Mouse (Mus musculus) ZHBTc4 (cell line): ENCODE measurements around the gene Olfr224.
A peak's percentile ranks its signal among the peaks of the same experiment; 100 is the strongest.
"Not testable (repeated sequence)": the region's sequence is repeated elsewhere in the genome, so short reads cannot be mapped to it uniquely, and the experiment has no call there.

ENCODE experiments used
- DNase-seq: peaks from one replicate; pipeline ENCODE4 v3.0.0-alpha.2; 2011; ENCODE audit warnings: low read depth, low spot score

Olfr224 gene

GRCm38 (mm10) chr11:58570405-58570804, at the start of gene Olfr224:
Gene Olfr224, minus strand, starts transcription at chr11:58570553.
- no peak for DNase-seq

DNA sequence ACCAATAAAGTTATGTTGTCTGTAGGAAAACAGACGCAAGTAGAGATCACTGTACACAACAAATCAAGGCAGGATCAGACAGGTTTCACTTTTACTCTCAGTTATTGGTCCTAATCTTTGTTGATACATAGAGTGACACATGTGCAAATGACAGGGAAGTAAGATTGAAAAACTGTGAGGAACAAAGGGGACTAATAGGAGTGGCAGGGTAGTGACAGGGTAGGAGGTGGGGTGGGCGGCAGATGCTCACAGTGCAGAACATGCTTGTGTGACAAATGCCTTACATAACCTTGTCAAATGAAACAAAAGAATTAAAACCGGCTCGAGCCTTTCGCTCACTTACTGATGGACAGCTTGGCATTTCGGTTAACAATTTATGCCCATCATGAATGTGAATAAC, 48.4 kb upstream of the Olfr224 start:
- DNase-seq: no peak

GRCm38 (mm10) chr11:58618369-58618768, 48.0 kb upstream of the Olfr224 start:
- DNase-seq: no peak

- DNase-seq: no peak
Observed at GRCm38 (mm10) chr11:58615975-58616374, 45.6 kb upstream of the Olfr224 start, which contains the start of gene 2210407C18Rik. Gene 2210407C18Rik, minus strand, starts transcription at chr11:58616075.

- DNase-seq: no peak
Observed at GRCm38 (mm10) chr11:58614526-58614925, 44.2 kb upstream of the Olfr224 start.

DNA sequence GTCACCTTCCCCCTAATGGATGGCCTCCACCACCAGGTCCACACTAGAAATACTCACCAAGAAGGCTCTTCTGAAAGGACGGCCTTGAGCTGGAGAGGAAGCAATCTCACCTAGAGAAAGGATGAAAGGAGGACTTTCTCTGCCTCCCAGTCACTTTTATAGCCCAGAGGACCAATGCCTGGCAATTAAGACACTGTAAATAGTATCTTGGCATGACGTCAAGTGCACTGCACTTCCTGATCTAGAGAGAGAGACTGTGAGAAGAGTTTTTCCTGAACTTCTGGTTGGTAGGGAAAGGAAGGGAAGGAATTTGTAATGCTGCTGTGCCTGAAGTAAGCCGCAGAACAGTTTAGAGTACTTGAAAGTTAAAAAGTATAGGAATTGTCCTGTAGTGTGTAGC, 43.0 kb upstream of the Olfr224 start:
- DNase-seq: no peak

DNA sequence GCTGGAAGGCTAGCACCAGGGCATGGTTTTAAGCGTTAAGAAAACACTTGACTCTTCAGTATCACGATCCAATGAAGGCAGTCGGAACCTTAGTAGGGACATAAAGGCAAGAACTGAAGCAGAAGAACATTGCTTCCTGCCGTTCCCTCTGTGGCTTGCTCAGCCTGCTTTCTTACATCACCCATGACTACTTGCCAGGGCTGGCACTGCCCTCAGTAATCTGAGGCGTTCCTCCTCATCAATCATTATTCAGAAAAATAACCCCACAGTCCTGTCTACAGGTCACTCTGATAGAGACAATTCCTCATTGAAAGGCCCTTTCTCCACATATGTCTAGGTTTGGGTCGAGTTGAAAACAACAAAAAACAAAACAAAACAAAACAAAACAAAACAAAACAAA, 36.7 kb upstream of the Olfr224 start:
- DNase-seq: no peak

GRCm38 (mm10) chr11:58606177-58606919, 36.0 kb upstream of the Olfr224 start:
- DNase-seq: no peak

DNA sequence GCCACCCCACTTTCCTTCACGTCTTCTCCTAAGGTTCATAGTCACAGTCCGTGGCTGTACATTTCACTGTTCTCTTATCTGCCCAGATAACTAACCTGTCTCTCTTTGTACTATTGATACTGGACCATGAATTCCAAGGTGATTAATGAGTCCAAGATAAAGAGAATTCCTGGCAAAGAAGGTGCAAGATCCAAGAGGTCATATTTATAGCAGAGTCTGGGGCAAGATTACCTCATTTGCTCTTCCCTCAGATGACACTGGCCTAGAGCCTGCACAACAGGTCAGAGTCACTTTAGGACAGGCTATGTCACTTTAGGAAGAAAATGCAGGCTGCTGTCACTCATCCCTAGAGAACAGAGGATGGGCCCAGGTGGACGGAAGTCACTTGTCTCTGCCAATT, 34.9 kb upstream of the Olfr224 start:
- DNase-seq: no peak

- no peak for DNase-seq
Observed at GRCm38 (mm10) chr11:58604688-58605087, 34.3 kb upstream of the Olfr224 start.

DNA sequence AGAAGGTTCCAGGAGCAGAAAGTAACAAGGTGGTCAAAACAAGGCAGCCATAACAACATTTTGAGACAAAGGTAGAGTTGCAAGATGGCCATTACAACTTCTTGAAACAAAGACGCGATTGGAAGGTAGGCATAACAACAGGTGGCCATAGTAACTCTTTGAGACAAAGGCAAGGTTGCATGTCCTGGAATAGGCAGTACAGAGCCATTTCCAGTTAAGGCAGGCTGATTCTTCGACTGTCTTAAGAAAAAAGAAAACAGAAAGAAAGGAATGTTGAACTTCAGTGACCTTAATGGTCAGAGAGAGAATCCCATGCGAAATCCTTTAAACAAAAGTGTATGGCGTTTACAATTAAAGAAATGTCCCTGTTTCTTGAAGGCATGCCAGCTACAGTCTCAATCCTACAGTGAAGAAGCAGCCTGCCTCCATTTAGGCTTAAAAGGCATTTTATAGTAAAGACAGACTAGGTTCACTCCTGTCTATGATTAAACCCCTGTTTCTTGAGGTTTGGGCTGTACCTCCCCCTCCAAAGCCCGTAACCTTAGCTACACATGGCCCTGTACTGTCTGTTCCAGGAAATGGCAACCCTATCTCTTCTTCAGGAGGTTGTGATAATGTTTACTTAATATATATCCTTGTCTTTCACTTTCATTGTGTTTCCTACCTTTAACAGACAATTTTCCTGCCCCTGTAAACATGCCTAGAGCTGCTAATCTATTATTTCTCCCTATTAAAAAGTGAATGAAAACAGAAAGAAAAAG, 32.6 kb upstream of the Olfr224 start:
- peak; percentile 64 for DNase-seq

- DNase-seq: no peak
Observed at GRCm38 (mm10) chr11:58602062-58602461, 31.7 kb upstream of the Olfr224 start.

DNA sequence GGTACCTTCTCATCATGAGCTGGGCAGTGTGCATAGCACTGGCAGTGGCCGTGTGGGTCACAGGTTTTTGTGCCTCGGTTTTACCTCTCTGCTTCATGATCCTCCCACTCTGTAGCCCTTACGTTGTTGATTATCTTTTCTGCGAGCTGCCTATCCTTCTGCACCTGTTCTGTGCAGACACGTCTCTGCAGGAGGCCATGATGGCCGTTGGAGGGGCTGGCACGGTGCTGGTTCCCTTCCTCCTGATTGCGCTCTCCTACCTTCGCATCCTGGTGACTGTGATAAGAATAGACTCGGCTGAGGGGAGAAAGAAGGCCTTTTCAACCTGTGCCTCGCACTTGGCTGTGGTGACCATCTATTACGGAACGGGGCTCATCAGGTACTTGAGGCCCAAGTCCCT, 27.5 kb upstream of the Olfr224 start:
- no peak for DNase-seq

GRCm38 (mm10) chr11:58594814-58595213, 24.5 kb upstream of the Olfr224 start, which contains the start of gene Olfr324:
Gene Olfr324, plus strand, starts transcription at chr11:58595114.
- DNase-seq: no peak

DNA sequence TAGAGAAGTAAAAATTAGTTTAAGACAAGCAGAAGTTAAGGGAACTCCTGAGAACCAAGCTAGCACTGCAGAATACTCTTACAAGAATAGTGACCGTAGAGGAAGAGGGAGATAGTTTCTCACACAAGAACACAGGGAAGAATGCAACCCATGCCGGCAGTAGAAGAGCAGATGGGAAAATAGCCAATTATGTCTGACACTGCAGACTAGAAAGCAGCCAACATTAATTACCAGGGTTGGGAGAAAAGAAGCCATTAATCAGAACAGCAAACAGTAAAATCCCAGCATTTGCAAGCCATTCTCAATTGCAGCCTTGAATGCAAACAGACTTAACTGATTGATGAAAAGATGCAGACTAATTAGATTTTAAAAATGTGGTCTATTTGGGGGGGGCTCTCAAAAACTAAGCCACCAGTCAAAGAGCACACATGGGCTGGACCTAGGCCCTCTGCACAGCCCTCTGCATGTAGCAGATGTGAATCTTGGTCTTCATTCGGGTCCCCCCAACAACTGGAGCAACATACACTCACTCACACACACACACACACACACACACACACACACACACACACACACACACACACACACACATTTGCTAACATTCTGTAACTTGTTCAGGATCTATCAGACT, 18.4 kb upstream of the Olfr224 start:
- no peak for DNase-seq

DNA sequence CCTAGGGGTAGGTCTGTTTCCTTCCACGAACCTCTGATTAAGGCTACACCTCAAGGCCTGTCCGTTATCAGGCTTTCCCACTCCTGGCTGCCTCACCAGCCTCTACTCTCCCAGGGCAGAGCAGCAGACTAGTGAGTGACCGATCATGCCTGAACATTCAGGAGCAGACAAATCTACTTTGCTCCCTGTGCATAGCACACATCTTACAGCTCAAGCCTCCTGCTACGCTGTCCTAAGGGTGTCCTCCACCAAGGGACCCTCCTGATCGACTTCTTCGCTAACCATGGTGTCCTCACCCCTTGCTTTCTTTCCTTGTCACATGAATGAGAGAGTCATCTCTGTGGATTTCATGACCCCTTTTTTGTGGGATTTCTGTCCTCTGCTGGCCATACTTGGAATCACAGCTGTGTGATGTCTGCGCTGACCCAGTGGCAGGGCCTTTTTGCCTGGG, 17.6 kb upstream of the Olfr224 start:
- DNase-seq: peak; percentile 60

DNA sequence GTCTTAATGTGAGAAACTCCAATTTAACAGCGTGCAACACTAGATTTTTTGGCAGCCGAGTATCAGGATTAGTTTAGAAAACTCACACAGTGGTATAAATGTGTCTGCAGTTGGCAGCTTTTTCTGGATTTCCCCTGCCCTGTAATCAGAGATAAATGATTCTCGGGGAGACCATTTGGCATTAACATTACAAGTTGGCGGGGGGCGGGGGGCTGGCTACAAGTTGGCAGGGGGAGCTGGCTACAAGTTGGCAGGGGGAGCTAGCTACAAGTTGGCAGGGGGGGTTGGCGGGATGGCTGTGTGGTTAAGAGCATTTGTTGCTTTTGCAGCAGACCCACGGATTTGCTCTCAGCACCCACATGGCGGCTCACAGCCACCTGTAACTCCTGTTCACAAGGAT, 8.3 kb upstream of the Olfr224 start:
- no peak for DNase-seq

GRCm38 (mm10) chr11:58577430-58577829, 7.1 kb upstream of the Olfr224 start, which contains the start of gene Olfr325:
Gene Olfr325, plus strand, starts transcription at chr11:58577730.
- no peak for DNase-seq

GRCm38 (mm10) chr11:58555536-58555935, 14.8 kb downstream of the Olfr224 start, which contains the start of gene Olfr328:
Gene Olfr328, minus strand, starts transcription at chr11:58555636.
- DNase-seq: no peak

DNA sequence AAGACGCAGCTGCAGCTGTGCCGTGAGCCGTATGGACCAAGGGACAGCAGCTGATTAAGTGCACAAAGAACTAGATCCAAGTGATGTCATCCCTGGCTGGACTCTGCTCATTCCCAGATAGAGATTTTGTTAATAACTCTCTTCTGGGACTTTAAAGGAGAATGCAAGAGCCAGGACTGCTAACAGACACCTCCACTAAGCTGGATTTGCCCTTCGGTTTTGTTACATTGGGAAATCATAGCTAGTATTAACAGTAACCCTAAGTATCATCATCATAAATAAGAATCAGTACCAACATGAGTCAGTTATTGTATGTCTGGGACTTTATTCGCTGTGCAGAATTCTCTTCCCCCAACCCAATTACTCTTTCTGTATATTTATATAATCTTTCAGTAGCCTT, 24.0 kb downstream of the Olfr224 start, which contains the start of gene Olfr329-ps:
Olfr329-ps (minus strand) TSS at position 101 of the 400 bp plus-strand sequence.
- DNase-seq: no peak

DNA sequence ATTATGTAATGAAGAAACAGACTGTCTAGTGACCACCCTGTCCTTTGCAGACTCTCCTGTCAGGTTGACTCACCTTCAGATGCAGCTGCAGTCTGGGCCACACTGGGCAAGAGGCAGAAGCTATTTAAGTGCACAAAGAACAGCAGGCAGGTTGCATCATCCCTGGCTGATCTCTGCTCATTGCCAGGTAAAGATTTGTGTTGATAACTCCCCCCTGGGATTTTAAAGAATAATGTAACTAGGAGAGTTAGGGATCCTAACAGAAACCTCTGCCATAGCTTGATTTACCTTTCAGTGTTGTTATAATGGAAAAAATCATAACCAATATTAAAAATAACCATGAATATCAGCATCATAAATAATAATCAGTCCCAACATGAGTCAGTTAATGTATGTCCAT, 35.6 kb downstream of the Olfr224 start, which contains the start of gene Olfr330:
Olfr330 (minus strand) TSS at position 101 of the 400 bp plus-strand sequence.
- DNase-seq: not testable (repeated sequence)

DNA sequence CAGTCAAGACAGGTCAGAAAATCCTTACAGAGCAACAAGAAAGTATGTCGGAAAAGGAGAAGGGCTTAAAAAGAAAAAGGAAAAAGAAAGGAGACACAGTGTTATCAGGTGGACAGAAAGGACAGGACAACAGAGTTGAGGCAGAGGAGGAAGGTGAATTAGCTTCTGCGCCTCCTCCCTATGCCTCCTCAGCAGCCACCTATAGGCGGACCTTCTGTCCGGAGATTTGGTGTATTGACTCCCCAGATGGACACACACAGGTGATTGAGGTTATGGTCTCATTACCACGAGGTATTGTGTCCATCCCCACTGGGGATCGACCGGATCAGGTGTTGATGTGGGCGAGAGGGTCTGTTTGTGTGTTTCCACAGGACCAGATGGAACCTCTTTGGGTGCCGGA, 50.6 kb downstream of the Olfr224 start:
- DNase-seq: not testable (repeated sequence)
